8 mouse cellular contexts compared by ENCODE assay signal in the genomic region with DNA sequence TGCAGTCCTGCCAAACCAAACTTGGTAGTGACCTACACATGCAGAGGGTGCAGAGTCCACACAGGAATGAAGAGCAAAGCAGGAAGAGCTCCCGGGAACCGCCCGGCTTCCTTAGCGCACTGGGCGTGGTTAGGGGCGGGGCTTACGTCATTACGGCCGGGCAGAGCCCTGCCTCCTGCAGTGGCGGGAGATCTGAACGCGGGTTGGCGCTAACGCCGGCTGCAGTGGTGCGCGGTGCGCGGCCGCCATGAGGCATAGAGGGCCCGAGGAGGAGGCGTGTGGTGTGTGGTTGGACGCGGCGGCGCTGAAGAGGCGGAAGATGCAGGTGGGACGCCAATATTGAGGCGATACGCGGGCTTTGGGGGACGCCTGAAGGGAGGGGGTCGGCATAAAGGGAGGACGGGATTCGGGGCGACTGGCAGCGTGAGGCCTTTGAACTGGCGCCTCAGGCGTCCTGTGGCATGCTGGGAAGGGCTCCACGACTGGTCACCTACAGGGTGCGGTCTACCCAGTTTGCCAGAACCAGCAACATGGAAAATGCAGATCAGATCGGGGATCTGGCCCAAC. TPM values are rescaled to one million over a fixed set of nuclear protein-coding genes. Genes with fewer than 3 reads are reported as not detected.
A peak's percentile ranks its signal among the peaks of the same experiment; 100 is the strongest.
DNase-seq lines count a peak whose midpoint lies in the region; ATAC-seq and TF ChIP-seq lines count a peak whose summit lies in the region.

Gene Aunip (plus strand): TSS at position 155 of the 567 bp plus-strand sequence.

- DNase-seq in MN1 (ENCODE audit: low spot score), result peak; percentile 94
- DNase-seq in cerebellum, adult 2 months, result peak; percentile 84 to 85
- DNase-seq in forebrain, postnatal 0 days, result peak; percentile 95
- peak; percentile 86 for DNase-seq in layer of hippocampus, adult 9-11 months
- peak; percentile 96 for DNase-seq in lung, postnatal 0 days (ENCODE audit: low spot score)
- DNase-seq in ovary, postnatal 10 days (ENCODE audit: low spot score), result peak; percentile 56
- DNase-seq in thymus, postnatal 0 days (ENCODE audit: low spot score), result peak; percentile 92

- H3K9ac ChIP-seq in forebrain, postnatal 0 days, result no peak within 1 kb of the TSS; the same call in 1 of the 2 replicates
- H3K9ac ChIP-seq in lung, postnatal 0 days (replicated peaks; ENCODE audit: low read depth), result no peak within 1 kb of the TSS

- TF ChIP-seq EP300 in lung, postnatal 0 days (IDR thresholded peaks at IDR 0.05), result no peak

- under 1% methylated on average over 42 of the region's 42 CpGs for WGBS in cerebellum, adult 2 months
- 2% methylated on average over 42 of the region's 42 CpGs for WGBS in forebrain, postnatal 0 days
- under 1% methylated on average over 41 of the region's 42 CpGs for WGBS in lung, postnatal 0 days

- ATAC-seq in forebrain, postnatal 0 days, result peak; percentile 98
- peak; percentile 86 to 89 for ATAC-seq in hematopoietic stem cell, adult 5-6 weeks (replicated peaks in 1 of 2; ENCODE audit: insufficient read depth in 1 of 2, low FRiP score in 2 of 2, low TSS enrichment in 1 of 2, low read depth in 1 of 2, poor library complexity in 2 of 2, severe bottlenecking in 2 of 2)
- ATAC-seq in lung, postnatal 0 days, result peak; percentile 92

- no peak for TF ChIP-seq CTCF in cerebellum, adult 2 months (IDR thresholded peaks at IDR 0.05; ENCODE audit: borderline replicate concordance, insufficient read depth, low read depth, low read length)
- TF ChIP-seq CTCF in forebrain, postnatal 0 days (IDR thresholded peaks at IDR 0.05; ENCODE audit: low read depth), result peak; percentile 24
- TF ChIP-seq CTCF in lung, postnatal 0 days (IDR thresholded peaks at IDR 0.05), result peak; percentile 17

- no peak within 1 kb of the TSS for H3K27ac ChIP-seq in cerebellum, adult 2 months (ENCODE audit: insufficient read depth, low read length)
- no peak within 1 kb of the TSS for H3K27ac ChIP-seq in forebrain, postnatal 0 days (ENCODE audit: low read depth, low read length)
- H3K27ac ChIP-seq in lung, postnatal 0 days (ENCODE audit: low read length), result no peak within 1 kb of the TSS

- peaks cover 19% of the 10 kb centered on the region for H3K36me3 ChIP-seq in forebrain, postnatal 0 days (ENCODE audit: insufficient read depth)
- 0 out of 2 replicates have a peak, but pooled peaks cover 4% of the 10 kb centered on the region for H3K36me3 ChIP-seq in lung, postnatal 0 days (ENCODE audit: insufficient read depth, low read length)

- 0 out of 2 replicates have a peak, but pooled peaks cover 5% of the 10 kb centered on the region for H3K4me1 ChIP-seq in cerebellum, adult 2 months (ENCODE audit: control insufficient read depth, insufficient read depth, low read length)
- no peaks in the 10 kb centered on the region for H3K4me1 ChIP-seq in forebrain, postnatal 0 days (ENCODE audit: insufficient read depth)
- H3K4me1 ChIP-seq in lung, postnatal 0 days (ENCODE audit: insufficient read depth, low read depth, low read length), result peaks cover 5% of the 10 kb centered on the region

- peak within 1 kb of the TSS; percentile 42 for H3K4me3 ChIP-seq in cerebellum, adult 2 months (replicated peaks; ENCODE audit: insufficient read depth, low read depth, low read length)
- H3K4me3 ChIP-seq in forebrain, postnatal 0 days (ENCODE audit: low read depth, low read length), result peak within 1 kb of the TSS; percentile 42
- H3K4me3 ChIP-seq in lung, postnatal 0 days (ENCODE audit: low read depth, low read length), result peak within 1 kb of the TSS; percentile 38

- H3K9me3 ChIP-seq in forebrain, postnatal 0 days (ENCODE audit: low read length), result no peaks in the 10 kb centered on the region
- H3K9me3 ChIP-seq in lung, postnatal 0 days (ENCODE audit: low read length), result no peaks in the 10 kb centered on the region

- peak; percentile 26; the same call in 1 of the 2 replicates for TF ChIP-seq POLR2A in cerebellum, adult 2 months (IDR thresholded peaks at IDR 0.05; ENCODE audit: borderline replicate concordance, insufficient read depth, low read length)

- no peaks in the 10 kb centered on the region for H3K27me3 ChIP-seq in cerebellum, adult 2 months (ENCODE audit: control insufficient read depth, insufficient read depth, low read length)
- H3K27me3 ChIP-seq in forebrain, postnatal 0 days (ENCODE audit: insufficient read depth, low read length), result no peaks in the 10 kb centered on the region
- H3K27me3 ChIP-seq in lung, postnatal 0 days (replicated peaks; ENCODE audit: insufficient read depth, low read length), result no peaks in the 10 kb centered on the region

- peak within 1 kb of the TSS; percentile 89 for H3K4me2 ChIP-seq in forebrain, postnatal 0 days (ENCODE audit: low read depth)
- peak within 1 kb of the TSS; percentile 81 for H3K4me2 ChIP-seq in lung, postnatal 0 days (replicated peaks; ENCODE audit: low read depth, low read length)

RNA-seq across cellular contexts. Expression of gene Aunip, which starts in this region (rescaled TPM):
- polyA plus RNA-seq in cerebellum, adult 2 months (2012; rRNA removed), result 0.24 and 0.65 TPM in 2 replicates
- total RNA-seq in forebrain, postnatal 0 days (2014; rRNA removed), result 1.2 and 1.8 TPM in 2 replicates
- polyA plus RNA-seq in forebrain, postnatal 0 days (2015; fragmentation: Nextera tagmentation; extraction: Ambion mirVana), result 1.1 and 1.3 TPM in 2 replicates
- total RNA-seq in hematopoietic stem cell, adult 5-6 weeks (2017), result 15.8 and 34.0 TPM in 2 replicates
- 0.84 and 1.6 TPM in 2 replicates for polyA plus RNA-seq in lung, postnatal 0 days (2015; fragmentation: Nextera tagmentation; extraction: Ambion mirVana)
- 14.3 and 16.7 TPM in 2 replicates for polyA plus RNA-seq in thymus, postnatal 0 days (2015; fragmentation: Nextera tagmentation; extraction: Ambion mirVana)

Comparison
In these comparisons a context has a peak if more than half of its experiments do, and no peak if none do; other contexts are left out.
1. Peak in DNase-seq and H3K4me3 ChIP-seq in cerebellum, adult 2 months; RNA of the gene not detected or under 1 TPM.